Mouse (Mus musculus): Measurements from ENCODE around the gene 2410137M14Rik. TPM values are rescaled to one million over a fixed set of nuclear protein-coding genes. Genes with fewer than 3 reads are reported as not detected.
"Not testable (repeated sequence)": the region's sequence is repeated elsewhere in the genome, so short reads cannot be mapped to it uniquely, and the experiment has no call there.

The 2410137M14Rik gene
- polyA plus RNA-seq (2012; rRNA removed) = 0.56 and 1.0 TPM in 2 replicates

- no peak for TF ChIP-seq CTCF (IDR thresholded peaks at IDR 0.05; ENCODE audit: control insufficient read depth, insufficient read depth, insufficient replicate concordance, low read depth, low read length)
- no peak for TF ChIP-seq POLR2A (IDR thresholded peaks at IDR 0.05; ENCODE audit: control insufficient read depth, low read depth, low read length)
- Histone ChIP-seq H3K4me1 (ENCODE audit: control insufficient read depth, insufficient read depth, low read length) (peaks cover 5% of the 10 kb centered on the region; the same call in 1 of the 2 replicates), H3K4me3 (ENCODE audit: control insufficient read depth, low read depth, low read length) (no peak within 1 kb of the TSS), H3K27me3 (ENCODE audit: control insufficient read depth, insufficient read depth, low read length) (no peaks in the 10 kb centered on the region), H3K36me3 (ENCODE audit: control insufficient read depth, insufficient read depth, low read length) (no peaks in the 10 kb centered on the region), H3K27ac (ENCODE audit: control insufficient read depth, insufficient read depth, low read depth, low read length) (no peak within 1 kb of the TSS)
Measured at GRCm38 (mm10) chr17:36981221-36981813, at the start of gene 2410137M14Rik. Gene 2410137M14Rik (minus strand): TSS chr17:36981237.

DNA sequence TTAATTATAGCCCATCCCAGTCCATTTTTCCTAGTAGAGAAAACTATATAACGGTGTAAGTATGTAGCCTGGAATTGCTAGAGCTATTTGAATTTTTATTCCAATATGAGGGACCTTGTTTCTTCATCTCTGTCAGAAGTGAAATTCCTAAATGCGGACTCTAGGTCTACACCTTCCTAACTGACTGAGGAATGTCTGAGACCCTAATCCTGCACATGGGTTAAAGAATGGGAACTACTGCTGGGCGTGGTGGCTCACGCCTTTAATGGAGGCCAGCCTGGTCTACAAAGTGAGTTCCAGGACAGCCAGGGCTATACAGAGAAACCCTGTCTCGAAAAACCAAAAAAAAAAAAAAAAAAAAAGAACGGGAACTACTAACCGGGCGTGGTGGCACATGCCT is 48.1 kb upstream of the 2410137M14Rik start:
- no peak overlapping the region for H3K27ac ChIP-seq (ENCODE audit: control insufficient read depth, insufficient read depth, low read depth, low read length)
- no peaks in the 10 kb centered on the region for H3K36me3 ChIP-seq (ENCODE audit: control insufficient read depth, insufficient read depth, low read length)
- TF ChIP-seq CTCF (IDR thresholded peaks at IDR 0.05; ENCODE audit: control insufficient read depth, insufficient read depth, insufficient replicate concordance, low read depth, low read length) = no peak
- TF ChIP-seq POLR2A (IDR thresholded peaks at IDR 0.05; ENCODE audit: control insufficient read depth, low read depth, low read length) = no peak
- H3K27me3 ChIP-seq (ENCODE audit: control insufficient read depth, insufficient read depth, low read length) = no peaks in the 10 kb centered on the region
- peaks cover 8% of the 10 kb centered on the region for H3K4me1 ChIP-seq (ENCODE audit: control insufficient read depth, insufficient read depth, low read length)
- no peak overlapping the region for H3K4me3 ChIP-seq (ENCODE audit: control insufficient read depth, low read depth, low read length)

DNA sequence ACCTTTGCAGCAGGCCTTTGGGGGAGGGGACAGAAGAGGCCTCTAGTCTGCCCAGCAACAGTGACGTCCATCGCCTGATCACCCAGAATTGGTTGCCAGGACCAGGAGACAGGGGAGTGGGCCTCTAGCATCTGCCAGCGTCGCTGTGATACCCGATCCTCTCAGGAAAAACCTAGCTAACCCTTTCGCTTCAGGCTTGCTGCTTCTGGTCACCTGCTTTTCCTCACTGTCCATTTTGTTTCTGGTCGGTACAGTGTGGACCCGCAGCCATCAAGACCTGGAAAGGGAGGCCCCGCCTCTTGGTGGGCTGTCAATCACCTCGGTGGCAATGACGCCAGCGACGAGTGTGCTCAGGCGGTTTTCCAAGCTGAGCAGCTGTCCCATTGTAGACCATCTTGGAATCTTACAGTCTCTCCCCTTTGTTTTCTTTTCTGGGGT is 47.7 kb upstream of the 2410137M14Rik start:
- Histone ChIP-seq H3K27ac (ENCODE audit: control insufficient read depth, insufficient read depth, low read depth, low read length) (no peak overlapping the region), H3K27me3 (ENCODE audit: control insufficient read depth, insufficient read depth, low read length) (no peaks in the 10 kb centered on the region), H3K36me3 (ENCODE audit: control insufficient read depth, insufficient read depth, low read length) (no peaks in the 10 kb centered on the region), H3K4me3 (ENCODE audit: control insufficient read depth, low read depth, low read length) (peak overlapping the region; percentile 95), H3K4me1 (ENCODE audit: control insufficient read depth, insufficient read depth, low read length) (peaks cover 8% of the 10 kb centered on the region)
- TF ChIP-seq POLR2A (IDR thresholded peaks at IDR 0.05; ENCODE audit: control insufficient read depth, low read depth, low read length) = no peak
- no peak for TF ChIP-seq CTCF (IDR thresholded peaks at IDR 0.05; ENCODE audit: control insufficient read depth, insufficient read depth, insufficient replicate concordance, low read depth, low read length)

DNA sequence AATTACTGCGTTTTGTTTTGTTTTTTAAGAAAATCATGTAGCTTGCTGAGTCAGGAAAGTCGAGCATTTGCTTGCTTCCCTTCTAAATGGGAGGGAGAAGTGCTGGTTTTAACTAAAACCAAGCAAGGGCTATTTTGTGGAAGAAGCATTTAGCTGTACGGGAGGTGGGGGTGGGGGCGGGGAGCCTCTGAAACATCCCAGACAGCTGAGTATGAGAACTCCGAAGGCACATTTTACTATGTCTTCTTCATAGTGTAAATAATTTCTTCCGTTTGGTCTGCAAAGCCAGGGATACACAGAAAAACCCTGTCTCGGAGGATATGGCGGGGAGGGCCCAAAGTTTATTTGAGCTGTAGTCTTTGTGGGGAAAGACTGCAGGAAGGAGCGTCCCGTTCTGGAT is 47.2 kb upstream of the 2410137M14Rik start:
- H3K27me3 ChIP-seq (ENCODE audit: control insufficient read depth, insufficient read depth, low read length) = no peaks in the 10 kb centered on the region
- peaks cover 8% of the 10 kb centered on the region for H3K4me1 ChIP-seq (ENCODE audit: control insufficient read depth, insufficient read depth, low read length)
- H3K27ac ChIP-seq (ENCODE audit: control insufficient read depth, insufficient read depth, low read depth, low read length) = peak overlapping the region; percentile 52; the same call in 1 of the 2 replicates
- H3K36me3 ChIP-seq (ENCODE audit: control insufficient read depth, insufficient read depth, low read length) = no peaks in the 10 kb centered on the region
- TF ChIP-seq POLR2A (IDR thresholded peaks at IDR 0.05; ENCODE audit: control insufficient read depth, low read depth, low read length) (no peak), CTCF (IDR thresholded peaks at IDR 0.05; ENCODE audit: control insufficient read depth, insufficient read depth, insufficient replicate concordance, low read depth, low read length) (no peak)
- H3K4me3 ChIP-seq (ENCODE audit: control insufficient read depth, low read depth, low read length) = peak overlapping the region; percentile 95

DNA sequence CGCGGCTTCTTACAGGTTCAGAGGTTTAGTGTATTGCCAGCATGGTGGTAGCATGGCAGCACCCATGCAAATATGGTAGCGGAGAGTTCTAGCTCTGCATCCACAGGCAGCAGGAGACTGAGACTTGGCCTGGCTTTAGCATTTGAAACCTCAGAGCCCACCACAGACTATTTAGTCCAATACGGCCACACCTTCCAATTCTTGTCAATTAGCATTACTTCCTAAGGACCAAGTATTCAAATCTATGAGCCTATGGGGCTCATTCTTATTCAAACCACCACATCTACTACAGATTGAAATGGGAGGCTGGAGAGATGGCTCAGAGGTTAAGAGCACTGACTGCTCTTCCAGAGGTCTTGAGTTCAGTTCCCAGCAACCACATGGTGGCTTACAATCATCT is 46.4 kb upstream of the 2410137M14Rik start:
- H3K4me1 ChIP-seq (ENCODE audit: control insufficient read depth, insufficient read depth, low read length) = peaks cover 8% of the 10 kb centered on the region

GRCm38 (mm10) chr17:37026425-37026824 is 45.4 kb upstream of the 2410137M14Rik start:
- peaks cover 8% of the 10 kb centered on the region for H3K4me1 ChIP-seq (ENCODE audit: control insufficient read depth, insufficient read depth, low read length)
- H3K27ac ChIP-seq (ENCODE audit: control insufficient read depth, insufficient read depth, low read depth, low read length) = peak overlapping the region; percentile 54; the same call in 1 of the 2 replicates
- no peak for TF ChIP-seq POLR2A (IDR thresholded peaks at IDR 0.05; ENCODE audit: control insufficient read depth, low read depth, low read length)
- TF ChIP-seq CTCF (IDR thresholded peaks at IDR 0.05; ENCODE audit: control insufficient read depth, insufficient read depth, insufficient replicate concordance, low read depth, low read length) = no peak
- no peak overlapping the region for H3K4me3 ChIP-seq (ENCODE audit: control insufficient read depth, low read depth, low read length)
- H3K36me3 ChIP-seq (ENCODE audit: control insufficient read depth, insufficient read depth, low read length) = no peaks in the 10 kb centered on the region
- H3K27me3 ChIP-seq (ENCODE audit: control insufficient read depth, insufficient read depth, low read length) = no peaks in the 10 kb centered on the region

More for the DNA sequence above, 46.4 kb upstream of the 2410137M14Rik start:
- Histone ChIP-seq H3K36me3 (ENCODE audit: control insufficient read depth, insufficient read depth, low read length) (no peaks in the 10 kb centered on the region), H3K27ac (ENCODE audit: control insufficient read depth, insufficient read depth, low read depth, low read length) (no peak overlapping the region), H3K27me3 (ENCODE audit: control insufficient read depth, insufficient read depth, low read length) (no peaks in the 10 kb centered on the region), H3K4me3 (ENCODE audit: control insufficient read depth, low read depth, low read length) (no peak overlapping the region)
- no peak for TF ChIP-seq CTCF (IDR thresholded peaks at IDR 0.05; ENCODE audit: control insufficient read depth, insufficient read depth, insufficient replicate concordance, low read depth, low read length)
- no peak for TF ChIP-seq POLR2A (IDR thresholded peaks at IDR 0.05; ENCODE audit: control insufficient read depth, low read depth, low read length)

DNA sequence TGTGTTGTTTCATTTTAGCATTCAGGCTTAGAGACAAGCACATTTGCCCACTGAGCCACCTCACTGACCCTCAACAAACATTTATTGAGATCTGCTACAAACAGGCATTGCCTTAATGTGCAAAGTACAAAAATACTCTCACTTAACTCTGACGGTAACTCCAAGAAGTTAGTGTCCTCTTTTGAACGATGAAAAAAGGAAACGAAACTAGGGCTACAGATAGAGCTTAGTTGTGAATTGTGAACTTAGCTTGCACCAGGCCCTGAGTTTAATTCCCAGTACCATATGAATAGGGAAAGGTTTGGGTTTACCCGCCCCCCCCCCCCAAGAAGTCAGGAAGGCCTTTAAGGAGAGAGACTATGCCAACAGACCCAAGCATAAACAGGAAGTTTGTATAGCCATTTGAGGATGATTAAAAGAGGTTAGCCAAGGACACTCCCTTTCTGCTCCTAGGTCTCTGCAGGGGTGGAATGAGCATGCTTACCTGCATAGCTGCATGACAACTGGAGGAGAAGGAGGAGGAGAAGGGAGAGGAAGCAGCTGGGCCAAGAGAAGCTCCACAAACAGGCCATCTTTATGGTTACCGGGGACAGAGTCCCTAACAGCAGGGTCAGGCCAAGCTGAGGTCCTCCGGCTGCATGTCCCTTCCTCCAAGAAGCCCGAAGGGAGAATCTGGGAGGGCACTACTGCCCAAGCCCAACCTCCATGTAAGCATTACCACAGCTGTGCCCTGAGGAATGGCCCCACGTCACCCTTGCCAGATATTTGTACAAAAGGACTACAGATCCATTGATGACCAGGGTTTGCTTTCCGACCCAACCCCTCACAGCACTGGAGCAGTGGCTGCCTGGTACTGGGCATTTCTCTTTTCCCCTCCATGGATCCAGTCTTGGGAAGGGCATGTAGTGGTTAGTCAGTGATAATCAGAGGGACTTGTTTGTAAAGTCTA is 41.9 kb upstream of the 2410137M14Rik start, which contains the start of gene Mog:
TSS of gene Mog (minus strand) at position 771 of the 949 bp plus-strand sequence.
- H3K36me3 ChIP-seq (ENCODE audit: control insufficient read depth, insufficient read depth, low read length) = no peaks in the 10 kb centered on the region

GRCm38 (mm10) chr17:37019242-37019641 is 38.2 kb upstream of the 2410137M14Rik start:
- not testable (repeated sequence) for H3K36me3 ChIP-seq (ENCODE audit: control insufficient read depth, insufficient read depth, low read length); H3K27ac ChIP-seq (ENCODE audit: control insufficient read depth, insufficient read depth, low read depth, low read length); H3K4me1 ChIP-seq (ENCODE audit: control insufficient read depth, insufficient read depth, low read length); H3K4me3 ChIP-seq (ENCODE audit: control insufficient read depth, low read depth, low read length); H3K27me3 ChIP-seq (ENCODE audit: control insufficient read depth, insufficient read depth, low read length)

More for the DNA sequence above, 41.9 kb upstream of the 2410137M14Rik start, which contains the start of gene Mog:
- H3K4me1 ChIP-seq (ENCODE audit: control insufficient read depth, insufficient read depth, low read length) = peaks cover 3% of the 10 kb centered on the region; the same call in 1 of the 2 replicates
- H3K4me3 ChIP-seq (ENCODE audit: control insufficient read depth, low read depth, low read length) = no peak within 1 kb of the TSS
- H3K27me3 ChIP-seq (ENCODE audit: control insufficient read depth, insufficient read depth, low read length) = no peaks in the 10 kb centered on the region
- H3K27ac ChIP-seq (ENCODE audit: control insufficient read depth, insufficient read depth, low read depth, low read length) = no peak within 1 kb of the TSS
- no peak for TF ChIP-seq POLR2A (IDR thresholded peaks at IDR 0.05; ENCODE audit: control insufficient read depth, low read depth, low read length)
- TF ChIP-seq CTCF (IDR thresholded peaks at IDR 0.05; ENCODE audit: control insufficient read depth, insufficient read depth, insufficient replicate concordance, low read depth, low read length) = no peak

All from testis, adult 2 months (tissue).